Mouse (Mus musculus) hindbrain, embryonic 14.5 days (tissue): Measurements from ENCODE around the gene Gpank1. TPM values are rescaled to one million over a fixed set of nuclear protein-coding genes. Genes with fewer than 3 reads are reported as not detected.

Source experiments
- ATAC-seq: fragments of 200-750 bp; cut with Nextera tagmentation; 2 replicates; pipeline ENCODE4 v1.8.0; 2017; ENCODE audit warnings: moderate number of reproducible peaks, mild to moderate bottlenecking, moderate TSS enrichment, moderate library complexity; ENCODE audit not compliant: low FRiP score
- DNase-seq: peaks from one replicate; pipeline ENCODE4 v3.0.0-alpha.2; 2015; ENCODE audit warnings: low spot score
- H3K27ac ChIP-seq: fragments of 300-500 bp; sonication (generic); 2 replicates; pipeline ENCODE4 v1.5.1; 2014; ENCODE audit warnings: mild to moderate bottlenecking, moderate library complexity
- H3K27me3 ChIP-seq: fragments of 300-500 bp; sonication (generic); 2 replicates; pipeline ENCODE4 v1.6.1; 2014; ENCODE audit warnings: mild to moderate bottlenecking, low read length, mixed read lengths; ENCODE audit not compliant: control insufficient read depth, insufficient read depth
- H3K36me3 ChIP-seq: fragments of 300-500 bp; sonication (generic); replicated peaks from 2 replicates; pipeline ENCODE4 v1.6.1; 2014; ENCODE audit not compliant: control insufficient read depth, insufficient read depth
- H3K4me1 ChIP-seq: fragments of 300-500 bp; sonication (generic); replicated peaks from 2 replicates; pipeline ENCODE4 v1.6.1; 2014; ENCODE audit warnings: antibody characterized with exemption, low read length, mixed read lengths; ENCODE audit not compliant: control insufficient read depth, insufficient read depth
- H3K4me2 ChIP-seq: fragments of 300-500 bp; sonication (generic); replicated peaks from 2 replicates; pipeline ENCODE4 v1.6.1; 2014; ENCODE audit warnings: mild to moderate bottlenecking, moderate library complexity
- H3K4me3 ChIP-seq: fragments of 300-500 bp; sonication (generic); replicated peaks from 2 replicates; pipeline ENCODE4 v1.5.1; 2014; ENCODE audit warnings: mild to moderate bottlenecking, low read length
- H3K9ac ChIP-seq: fragments of 300-500 bp; sonication (generic); 2 replicates; pipeline ENCODE4 v1.6.1; 2014
- H3K9me3 ChIP-seq: fragments of 300-500 bp; sonication (generic); 2 replicates; pipeline ENCODE4 v1.6.1; 2016; ENCODE audit warnings: low read length; ENCODE audit not compliant: control insufficient read depth
- WGBS: fragments of 180-500 bp; shearing (Covaris S2); extraction: QIAGEN DNeasy Blood & Tissue Kit; methylation state at CpG from one replicate; pipeline ENCODE4 v1.1.7; 2014; 5-methylcytosine and 5-hydroxymethylcytosine counted together
- polyA plus RNA-seq: library from polyadenylated mRNA; unstranded; fragments of >200 nt; fragmentation: Nextera tagmentation; extraction: Ambion mirVana; gene quantifications from 2 replicates; pipeline ENCODE4 v1.2.1, GENCODE M21; 2014

Gpank1 gene
- polyA plus RNA-seq, 1 experiment from 2014 or later, result 21.9 TPM

DNA sequence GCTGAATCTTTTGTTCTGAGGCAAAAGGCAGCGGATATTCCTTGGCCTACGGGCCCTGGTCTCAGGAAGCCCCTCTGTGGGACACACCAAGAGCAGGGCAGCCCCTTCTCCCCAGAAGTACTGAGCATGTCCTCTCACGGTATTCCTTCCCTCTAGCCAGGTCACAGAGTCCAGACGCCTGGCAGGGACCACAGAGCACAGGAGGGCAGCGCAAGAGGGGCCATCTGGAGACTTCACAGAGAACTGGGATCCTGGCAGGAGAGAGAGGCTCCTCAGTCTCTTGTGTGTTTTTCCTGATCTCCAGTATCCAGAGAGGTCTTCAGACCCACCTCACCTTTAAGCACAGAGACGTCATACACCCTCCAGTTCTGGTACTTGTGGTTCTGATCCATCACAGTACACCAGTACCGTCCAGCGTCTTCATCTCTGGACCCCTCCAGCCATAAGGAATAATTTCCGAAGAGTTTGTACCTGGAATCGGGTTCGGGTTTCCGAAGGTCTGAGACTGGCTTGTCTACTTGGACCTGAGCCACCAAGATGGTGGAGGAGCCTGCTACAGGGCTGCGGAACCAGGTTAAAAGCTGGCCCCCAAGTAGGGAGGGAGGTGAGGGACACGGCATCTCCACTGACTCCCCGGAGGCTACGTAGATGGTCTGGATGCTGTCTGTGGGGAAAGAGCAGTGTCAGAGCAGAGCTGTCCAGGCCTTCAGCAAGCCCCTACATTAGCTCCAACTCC lies 38.2 kb upstream of the Gpank1 start:
- Histone ChIP-seq H3K4me2 (no peak overlapping the region), H3K4me1 (no peaks in the 10 kb centered on the region), H3K27me3 (no peaks in the 10 kb centered on the region), H3K27ac (no peak overlapping the region), H3K36me3 (no peaks in the 10 kb centered on the region), H3K9me3 (no peaks in the 10 kb centered on the region), H3K4me3 (no peak overlapping the region), H3K9ac (no peak overlapping the region)
- DNase-seq (no peak), ATAC-seq (no peak)
- 86% methylated on average over 16 of the region's 16 CpGs for WGBS

DNA sequence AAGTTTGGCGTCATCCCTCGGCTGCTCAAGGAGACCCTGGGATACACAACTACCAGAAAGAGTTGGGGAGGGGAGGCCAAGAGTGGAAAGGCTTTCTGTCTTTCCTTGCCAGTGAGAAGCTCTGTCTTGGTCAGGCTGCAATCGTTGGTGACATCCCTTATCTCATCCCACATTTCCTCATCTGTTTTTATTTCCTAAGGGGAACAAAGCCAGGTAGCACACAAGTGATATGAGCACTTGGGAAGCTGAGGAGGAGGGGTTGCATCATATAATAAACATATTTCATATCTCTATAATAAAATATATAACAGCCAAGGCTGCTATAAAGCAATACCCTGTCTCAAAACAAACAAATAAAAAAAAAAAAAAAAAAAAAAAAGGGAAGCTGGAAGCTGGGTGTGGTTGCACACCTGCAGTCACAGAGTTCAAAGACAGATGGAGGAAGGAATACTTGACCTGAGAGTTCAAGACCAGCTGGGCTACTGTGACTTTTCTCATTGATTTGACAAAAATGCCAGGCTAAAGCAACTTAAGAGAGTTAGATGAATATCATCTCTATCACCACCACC lies 37.2 kb upstream of the Gpank1 start:
- DNase-seq (no peak), ATAC-seq (no peak)
- Histone ChIP-seq H3K4me2 (no peak overlapping the region), H3K36me3 (no peaks in the 10 kb centered on the region), H3K9ac (no peak overlapping the region), H3K4me3 (no peak overlapping the region), H3K4me1 (no peaks in the 10 kb centered on the region), H3K27ac (no peak overlapping the region), H3K9me3 (no peaks in the 10 kb centered on the region), H3K27me3 (no peaks in the 10 kb centered on the region)
- WGBS, result 77% methylated on average over 3 of the region's 3 CpGs

DNA sequence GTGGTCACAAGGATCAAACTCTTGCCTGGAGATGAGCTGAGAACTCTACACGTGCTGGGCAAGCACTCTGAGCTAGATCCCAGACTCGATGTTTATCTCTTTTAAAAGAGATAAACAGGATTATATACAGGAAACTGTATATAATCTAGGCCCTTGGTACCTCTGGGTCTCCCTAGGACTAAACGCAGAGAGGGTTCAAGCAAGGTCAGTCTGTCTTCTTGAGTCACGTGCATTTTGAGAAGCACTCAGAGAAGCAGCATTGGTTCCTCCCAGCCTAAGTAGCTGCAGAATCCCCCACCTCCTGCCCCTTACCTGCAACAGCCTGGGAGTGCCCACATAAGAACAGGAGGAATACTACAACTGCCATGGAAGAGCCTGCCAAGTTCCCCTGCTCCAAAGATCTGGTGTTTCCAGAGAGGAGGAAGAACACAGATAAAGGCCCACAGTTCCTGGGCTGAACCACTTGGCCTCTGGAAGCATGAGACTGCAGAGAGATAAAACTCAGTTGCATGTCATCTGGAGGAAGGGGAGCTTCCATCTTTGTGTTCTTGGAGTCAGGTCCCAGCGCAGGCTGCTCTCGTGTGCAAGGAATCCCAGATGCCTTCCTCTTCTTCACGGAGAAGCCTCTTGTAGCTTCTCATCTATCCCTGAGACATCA lies 35.9 kb upstream of the Gpank1 start, which contains the start of gene Ly6g6f:
TSS of gene Ly6g6f (minus strand) at position 403 of the 658 bp plus-strand sequence.
- Histone ChIP-seq H3K9me3 (no peaks in the 10 kb centered on the region), H3K4me1 (peaks cover 7% of the 10 kb centered on the region), H3K9ac (no peak within 1 kb of the TSS), H3K36me3 (no peaks in the 10 kb centered on the region), H3K4me3 (no peak within 1 kb of the TSS), H3K27ac (no peak within 1 kb of the TSS), H3K4me2 (no peak within 1 kb of the TSS), H3K27me3 (no peaks in the 10 kb centered on the region)
- DNase-seq (no peak), ATAC-seq (no peak)
- WGBS, result 85% methylated on average over 7 of the region's 7 CpGs

DNA sequence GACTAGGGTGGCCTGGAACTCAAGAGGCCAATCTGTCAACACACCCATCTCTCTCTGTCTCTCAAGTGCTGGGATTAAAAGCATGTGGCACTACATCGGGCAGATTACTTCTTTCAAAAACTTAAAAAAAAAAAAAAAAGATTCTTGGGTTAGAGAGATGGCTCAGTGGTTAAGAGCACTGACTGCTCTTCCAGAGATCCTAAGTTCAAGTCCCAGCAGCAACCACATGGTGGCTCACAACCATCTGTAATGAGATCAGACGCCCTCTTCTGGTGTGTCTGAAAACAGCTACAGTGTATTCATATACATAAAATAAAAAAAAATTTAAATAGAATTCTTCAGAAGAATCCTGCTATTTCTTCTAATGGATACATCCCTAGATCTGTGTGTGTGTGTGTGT lies 33.1 kb upstream of the Gpank1 start:
- Histone ChIP-seq H3K9ac (no peak overlapping the region), H3K4me1 (peaks cover 10% of the 10 kb centered on the region), H3K4me2 (no peak overlapping the region), H3K27me3 (no peaks in the 10 kb centered on the region), H3K9me3 (no peaks in the 10 kb centered on the region), H3K27ac (no peak overlapping the region), H3K4me3 (no peak overlapping the region), H3K36me3 (peaks cover 18% of the 10 kb centered on the region)
- ATAC-seq (no peak), DNase-seq (no peak)
- WGBS, result 57% methylated on average over 2 of the region's 2 CpGs

DNA sequence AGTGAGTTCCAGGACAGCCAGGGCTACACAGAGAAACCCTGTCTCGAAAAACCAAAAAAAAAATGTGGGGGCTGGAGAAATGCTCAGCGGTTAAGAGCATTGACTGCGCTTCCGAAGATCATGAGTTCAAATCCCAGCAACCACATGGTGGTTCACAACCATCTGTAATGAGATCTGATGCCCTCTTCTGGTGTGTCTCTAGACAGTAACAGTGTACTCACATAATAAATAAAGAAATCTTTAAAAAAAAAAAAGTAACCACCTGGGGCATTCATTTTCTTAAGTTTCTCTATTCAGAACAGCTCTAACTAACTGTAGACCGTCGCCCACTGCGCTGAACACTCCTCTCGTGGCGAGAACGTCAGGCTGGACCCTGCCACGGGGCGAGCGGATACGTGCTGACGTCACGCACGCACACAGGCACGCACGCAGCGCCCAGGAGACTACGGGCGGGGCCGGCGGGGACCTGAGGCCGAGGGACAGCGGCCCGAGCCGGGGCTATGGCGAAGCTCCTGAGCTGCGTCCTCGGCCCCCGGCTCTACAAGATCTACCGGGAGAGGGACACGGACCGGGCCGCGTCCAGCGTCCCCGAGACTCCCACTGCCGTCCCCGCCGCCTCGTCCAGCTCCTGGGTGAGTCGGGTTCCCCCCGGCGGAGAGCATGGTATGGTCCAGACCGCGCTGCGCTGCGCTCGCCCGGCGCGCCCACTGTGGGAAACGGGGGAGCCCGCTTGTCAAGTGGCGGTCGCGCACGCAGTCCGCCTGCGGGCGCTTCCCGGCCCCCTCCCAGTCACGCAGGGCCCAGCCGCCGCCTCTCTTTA lies 32.2 kb upstream of the Gpank1 start, which contains the start of gene Abhd16a:
TSS of gene Abhd16a (plus strand) at position 439 of the 820 bp plus-strand sequence.
- Histone ChIP-seq H3K4me1 (peaks cover 10% of the 10 kb centered on the region), H3K27ac (peak within 1 kb of the TSS; percentile 94), H3K36me3 (peaks cover 27% of the 10 kb centered on the region), H3K4me2 (peak within 1 kb of the TSS; percentile 56), H3K9ac (peak within 1 kb of the TSS; percentile 78), H3K27me3 (no peaks in the 10 kb centered on the region), H3K4me3 (peak within 1 kb of the TSS; percentile 47), H3K9me3 (no peaks in the 10 kb centered on the region)
- 4% methylated on average over 62 of the region's 67 CpGs for WGBS
- ATAC-seq, result peak; percentile 98
- peak; percentile 93 for DNase-seq

DNA sequence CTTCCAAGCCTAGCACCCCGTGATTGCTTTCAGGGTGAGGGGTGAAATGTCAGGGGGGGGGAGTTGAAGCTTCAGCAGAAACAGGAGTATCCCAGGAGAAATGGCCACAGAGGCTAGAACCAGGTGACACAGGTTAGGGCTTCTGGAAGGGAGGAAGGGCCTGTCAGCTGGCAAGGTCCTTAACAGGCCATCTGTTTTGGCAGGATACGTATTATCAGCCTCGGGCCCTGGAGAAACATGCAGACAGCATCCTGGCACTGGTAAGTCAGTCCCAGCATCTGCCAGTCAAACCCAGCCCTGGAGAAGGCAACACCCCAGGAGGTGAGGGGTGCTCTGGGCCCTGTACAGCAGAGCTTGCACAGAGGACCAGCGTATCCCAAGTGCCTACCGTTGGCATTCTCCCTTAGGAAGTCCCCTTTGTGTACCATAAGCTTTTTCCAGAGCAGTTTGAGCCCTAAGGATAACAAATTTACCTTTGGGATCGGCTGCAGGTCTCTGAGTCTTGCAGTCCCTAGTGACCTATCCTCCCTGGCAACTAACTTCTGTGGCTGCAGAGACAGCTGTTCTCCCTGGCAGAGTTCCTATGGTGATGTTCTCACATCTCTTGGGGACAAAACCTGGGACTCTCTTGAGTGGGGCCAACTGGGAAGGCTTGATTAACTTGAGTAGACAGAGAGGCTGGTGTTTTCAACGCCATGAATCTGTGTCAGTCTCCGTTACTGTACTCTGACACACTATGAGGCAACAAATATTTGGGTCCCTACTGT lies 30.9 kb upstream of the Gpank1 start:
- peak overlapping the region; percentile 56 for H3K4me2 ChIP-seq
- DNase-seq, result no peak
- H3K9me3 ChIP-seq, result no peaks in the 10 kb centered on the region
- peaks cover 40% of the 10 kb centered on the region for H3K36me3 ChIP-seq
- peak overlapping the region; percentile 38 for H3K27ac ChIP-seq
- WGBS, result 59% methylated on average over 8 of the region's 8 CpGs
- no peaks in the 10 kb centered on the region for H3K27me3 ChIP-seq
- peaks cover 10% of the 10 kb centered on the region for H3K4me1 ChIP-seq
- peak overlapping the region; percentile 47 for H3K4me3 ChIP-seq
- ATAC-seq, result no peak
- peak overlapping the region; percentile 78 for H3K9ac ChIP-seq

DNA sequence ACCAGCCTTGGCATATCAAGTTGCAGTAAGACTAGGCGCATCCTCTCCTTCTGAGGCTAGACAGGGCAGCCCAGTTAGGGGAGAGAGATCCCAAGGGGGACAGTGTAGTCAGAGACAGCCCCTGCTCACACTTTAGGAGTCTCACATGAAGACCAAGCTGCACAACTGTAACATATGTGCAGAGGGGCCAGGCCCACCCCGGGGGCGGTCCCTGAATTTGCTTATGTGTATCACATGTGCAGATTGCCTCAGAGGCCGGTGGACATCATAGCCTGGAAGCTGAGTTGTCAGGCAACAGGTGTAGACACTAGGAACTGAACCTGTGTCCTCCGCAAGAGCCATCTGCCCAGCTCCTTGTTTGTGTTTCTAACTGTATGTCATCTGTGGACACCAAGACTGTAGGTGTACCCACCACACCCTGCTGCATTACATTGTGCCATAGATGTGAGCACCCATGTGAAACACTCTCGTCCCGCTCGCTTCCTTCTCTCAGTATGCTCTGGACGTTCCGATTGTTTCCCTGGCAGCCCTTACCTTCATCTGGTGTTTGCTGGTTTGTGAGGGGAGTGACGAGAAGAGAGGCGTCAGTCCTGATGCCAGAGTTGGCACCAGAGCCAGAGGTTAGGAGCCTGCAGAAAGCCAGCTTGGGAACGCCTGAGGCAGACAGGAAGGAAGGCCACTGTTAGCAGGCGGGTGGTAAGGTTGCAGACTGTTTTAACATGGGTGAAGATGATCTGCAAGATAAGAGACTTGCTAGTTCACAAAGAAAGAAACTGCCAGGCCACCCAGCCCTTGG lies 28.7 kb upstream of the Gpank1 start:
- 89% methylated on average over 14 of the region's 14 CpGs for WGBS
- no peak for DNase-seq
- peaks cover 62% of the 10 kb centered on the region for H3K36me3 ChIP-seq

More for the DNA sequence above, 28.7 kb upstream of the Gpank1 start:
- ATAC-seq, result no peak
- Histone ChIP-seq H3K9me3 (no peaks in the 10 kb centered on the region), H3K4me1 (peaks cover 10% of the 10 kb centered on the region), H3K4me3 (no peak overlapping the region), H3K9ac (no peak overlapping the region), H3K4me2 (no peak overlapping the region), H3K27ac (no peak overlapping the region), H3K27me3 (no peaks in the 10 kb centered on the region)
